Mouse (Mus musculus) thymus, adult 2 months (tissue): ENCODE measurements around the gene Ptpn3. TPM values are rescaled to one million over a fixed set of nuclear protein-coding genes. Genes with fewer than 3 reads are reported as not detected.

Experiments
- DNase-seq: peaks from one replicate; pipeline ENCODE4 v3.0.0; 2021
- H3K27ac ChIP-seq: fragments of 200-500 bp; 2 replicates; pipeline ENCODE4 v1.5.1; 2012; ENCODE audit warnings: low read length, control low read depth; ENCODE audit not compliant: control insufficient read depth, insufficient read depth
- H3K27me3 ChIP-seq: fragments of 200-500 bp; 2 replicates; pipeline ENCODE4 v1.6.1; 2012; ENCODE audit warnings: mild to moderate bottlenecking, low read length, moderate library complexity, mixed read lengths; ENCODE audit not compliant: control insufficient read depth, insufficient read depth
- H3K36me3 ChIP-seq: fragments of 200-500 bp; 2 replicates; pipeline ENCODE4 v1.6.1; 2012; ENCODE audit warnings: mild to moderate bottlenecking, low read length, moderate library complexity; ENCODE audit not compliant: control insufficient read depth, insufficient read depth
- H3K4me1 ChIP-seq: fragments of 200-500 bp; replicated peaks from 2 replicates; pipeline ENCODE4 v1.6.1; 2012; ENCODE audit warnings: low read length; ENCODE audit not compliant: control insufficient read depth, insufficient read depth
- H3K4me3 ChIP-seq: fragments of 200-500 bp; 2 replicates; pipeline ENCODE4 v1.5.1; 2012; ENCODE audit warnings: mild to moderate bottlenecking, low read length, control low read depth, moderate library complexity; ENCODE audit not compliant: control insufficient read depth, insufficient read depth
- CTCF ChIP-seq: fragments of 200-500 bp; IDR thresholded peaks from 2 replicates; pipeline ENCODE4 v1.5.1; 2012; ENCODE audit warnings: mild to moderate bottlenecking, control low read depth, low read length, moderate library complexity, borderline replicate concordance; ENCODE audit not compliant: control insufficient read depth, poor library complexity, insufficient read depth; ENCODE audit errors: extremely low read depth
- POLR2A ChIP-seq: fragments of 200-500 bp; IDR thresholded peaks from 2 replicates; pipeline ENCODE4 v1.6.1; 2012; ENCODE audit warnings: mild to moderate bottlenecking, low read length, control low read depth, moderate library complexity; ENCODE audit not compliant: control insufficient read depth, poor library complexity, insufficient read depth; ENCODE audit errors: extremely low read depth
- WGBS: fragments of 180-500 bp; shearing (Covaris S2); methylation state at CpG from one replicate; pipeline ENCODE4 v1.1.7; 2018; 5-methylcytosine and 5-hydroxymethylcytosine counted together
- polyA plus RNA-seq: library from polyadenylated mRNA; depleted of rRNA; stranded (reverse); fragments of >200 nt; gene quantifications from 2 replicates; pipeline ENCODE4 v1.2.3, GENCODE M21; 2012

The Ptpn3 gene
- polyA plus RNA-seq, 1 experiment = 3.3 TPM

DNA sequence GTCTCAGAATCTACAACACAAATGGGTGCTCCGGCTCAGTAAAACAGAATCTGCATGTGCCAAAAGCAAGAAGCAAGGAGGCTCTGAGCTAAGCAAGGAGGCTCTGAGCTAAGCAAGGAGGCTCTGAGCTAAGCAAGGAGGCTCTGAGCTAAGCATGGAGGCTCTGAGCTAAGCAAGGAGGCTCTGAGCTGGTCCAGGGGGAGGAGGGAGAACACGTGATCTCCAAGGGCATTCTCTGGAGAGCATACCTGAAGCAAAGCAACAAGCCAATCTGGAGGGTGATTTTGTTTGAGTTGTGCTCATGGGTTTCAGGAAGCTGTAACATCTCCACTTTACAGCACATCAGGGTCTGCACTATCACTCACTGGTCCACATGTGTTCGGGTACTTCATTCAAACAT lies 18.4 kb downstream of the Ptpn3 start:
- Histone ChIP-seq H3K4me1 (peaks cover 9% of the 10 kb centered on the region), H3K4me3 (no peak overlapping the region), H3K27ac (no peak overlapping the region), H3K27me3 (no peaks in the 10 kb centered on the region), H3K36me3 (no peaks in the 10 kb centered on the region)
- no peak for TF ChIP-seq CTCF
- TF ChIP-seq POLR2A = no peak
- WGBS = 95% methylated on average over 3 of the region's 3 CpGs
- DNase-seq = no peak

DNA sequence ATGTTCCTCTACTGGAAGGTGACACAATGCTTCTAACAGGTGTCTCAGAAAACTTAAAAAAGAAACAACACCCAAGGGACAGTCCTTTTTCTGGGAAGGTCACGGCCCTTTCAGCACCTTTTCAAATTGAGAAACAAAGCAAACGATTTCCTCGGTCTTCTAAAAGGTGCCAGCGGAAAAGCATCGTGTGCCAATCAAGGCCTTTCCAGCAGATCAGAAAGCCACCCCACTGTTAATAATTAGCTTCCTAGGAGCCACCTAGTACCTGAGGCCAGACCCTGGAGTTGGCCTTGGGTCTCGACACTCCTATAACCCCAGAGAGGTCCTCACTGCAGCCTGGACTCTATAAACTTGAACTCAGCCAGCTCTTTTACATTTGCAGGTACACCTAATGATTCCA lies 19.0 kb downstream of the Ptpn3 start:
- no peaks in the 10 kb centered on the region for H3K27me3 ChIP-seq
- H3K36me3 ChIP-seq = no peaks in the 10 kb centered on the region
- no peak overlapping the region for H3K27ac ChIP-seq
- H3K4me1 ChIP-seq = peaks cover 7% of the 10 kb centered on the region
- 95% methylated on average over 6 of the region's 6 CpGs for WGBS
- no peak for DNase-seq
- no peak for TF ChIP-seq POLR2A
- TF ChIP-seq CTCF = no peak
- no peak overlapping the region for H3K4me3 ChIP-seq

GRCm38 (mm10) chr4:57282179-57282578 lies 19.5 kb downstream of the Ptpn3 start:
- DNase-seq = no peak
- Histone ChIP-seq H3K27me3 (no peaks in the 10 kb centered on the region), H3K27ac (no peak overlapping the region), H3K4me1 (peaks cover 7% of the 10 kb centered on the region), H3K4me3 (no peak overlapping the region), H3K36me3 (no peaks in the 10 kb centered on the region)
- TF ChIP-seq CTCF = no peak
- 78% methylated on average over 5 of the region's 5 CpGs for WGBS

GRCm38 (mm10) chr4:57280888-57281287 lies 20.7 kb downstream of the Ptpn3 start:
- no peaks in the 10 kb centered on the region for H3K36me3 ChIP-seq
- H3K27me3 ChIP-seq = no peaks in the 10 kb centered on the region
- H3K4me1 ChIP-seq = peaks cover 7% of the 10 kb centered on the region
- H3K27ac ChIP-seq = no peak overlapping the region
- DNase-seq = no peak
- no peak overlapping the region for H3K4me3 ChIP-seq
- WGBS = 95% methylated on average over 5 of the region's 5 CpGs
- TF ChIP-seq CTCF (no peak), POLR2A (no peak)

DNA sequence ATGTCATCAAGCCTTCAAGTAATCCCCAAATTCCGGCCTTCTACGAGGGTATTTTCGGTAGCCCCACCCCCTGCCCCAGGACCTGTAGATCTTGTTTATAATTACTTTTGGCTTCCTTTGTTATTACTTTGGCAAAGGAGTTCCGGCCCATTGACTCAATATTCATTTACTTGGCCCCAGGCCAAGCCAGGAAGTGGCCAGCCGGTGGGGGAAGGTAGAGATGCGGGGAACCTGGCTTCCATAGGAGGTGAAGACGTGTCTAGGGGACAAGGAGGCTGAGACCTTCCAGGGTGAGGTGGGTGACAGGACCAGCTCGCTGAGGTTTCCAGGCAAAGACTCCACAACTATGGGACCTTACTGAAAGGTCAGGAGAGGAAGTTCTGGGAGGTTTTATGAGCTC lies 22.4 kb downstream of the Ptpn3 start:
- no peak for DNase-seq
- no peak overlapping the region for H3K4me3 ChIP-seq

GRCm38 (mm10) chr4:57278812-57279211 lies 22.8 kb downstream of the Ptpn3 start:
- Histone ChIP-seq H3K36me3 (no peaks in the 10 kb centered on the region), H3K27ac (no peak overlapping the region), H3K27me3 (no peaks in the 10 kb centered on the region), H3K4me3 (no peak overlapping the region), H3K4me1 (peaks cover 7% of the 10 kb centered on the region)
- 11% methylated on average over 10 of the region's 10 CpGs for WGBS
- no peak for TF ChIP-seq CTCF
- no peak for TF ChIP-seq POLR2A
- DNase-seq = no peak

More for the DNA sequence above, 22.4 kb downstream of the Ptpn3 start:
- 33% methylated on average over 8 of the region's 8 CpGs for WGBS
- Histone ChIP-seq H3K27me3 (no peaks in the 10 kb centered on the region), H3K36me3 (no peaks in the 10 kb centered on the region), H3K4me1 (peaks cover 7% of the 10 kb centered on the region), H3K27ac (no peak overlapping the region)
- TF ChIP-seq POLR2A (no peak), CTCF (no peak)

DNA sequence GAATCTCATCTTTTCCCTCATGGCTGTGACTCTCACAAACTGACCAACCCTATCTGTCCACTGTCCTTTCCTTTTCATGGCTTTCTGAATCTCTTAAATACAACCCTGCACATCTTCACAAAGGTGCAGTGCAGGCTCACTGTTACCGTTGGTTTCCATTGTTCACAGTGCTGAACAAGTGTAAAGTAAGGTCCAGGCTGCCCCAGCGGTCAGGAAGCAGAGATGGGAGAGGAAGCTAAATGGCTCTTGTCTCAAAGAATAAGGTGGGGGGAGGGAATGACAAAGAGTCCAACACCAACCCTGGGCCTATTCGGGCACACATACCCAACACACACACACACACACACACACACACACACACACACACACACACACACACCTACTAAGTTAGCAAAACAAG lies 24.0 kb downstream of the Ptpn3 start:
- peaks cover 7% of the 10 kb centered on the region for H3K4me1 ChIP-seq
- no peak overlapping the region for H3K27ac ChIP-seq
- TF ChIP-seq CTCF = no peak
- TF ChIP-seq POLR2A = no peak
- DNase-seq = no peak
- H3K27me3 ChIP-seq = no peaks in the 10 kb centered on the region
- no peak overlapping the region for H3K4me3 ChIP-seq
- H3K36me3 ChIP-seq = no peaks in the 10 kb centered on the region
- 89% methylated on average over 3 of the region's 3 CpGs for WGBS
